Mouse (Mus musculus) hindbrain, embryonic 12.5 days (tissue): ENCODE measurements around the gene Trp63. TPM values are rescaled to one million over a fixed set of nuclear protein-coding genes. Genes with fewer than 3 reads are reported as not detected.

Source experiments
- ATAC-seq: fragments of 200-750 bp; cut with Nextera tagmentation; 2 replicates; pipeline ENCODE4 v1.8.0; 2017; ENCODE audit warnings: moderate TSS enrichment; ENCODE audit not compliant: low FRiP score
- H3K27ac ChIP-seq: fragments of 300-500 bp; sonication (generic); 2 replicates; pipeline ENCODE4 v1.5.1; 2016; ENCODE audit warnings: mild to moderate bottlenecking
- H3K27me3 ChIP-seq: fragments of 300-500 bp; sonication (generic); 2 replicates; pipeline ENCODE4 v1.6.1; 2016; ENCODE audit warnings: mild to moderate bottlenecking
- H3K36me3 ChIP-seq: fragments of 300-500 bp; sonication (generic); 2 replicates; pipeline ENCODE4 v1.6.1; 2016; ENCODE audit warnings: mild to moderate bottlenecking
- H3K4me1 ChIP-seq: fragments of 300-500 bp; sonication (generic); 2 replicates; pipeline ENCODE4 v1.6.1; 2016
- H3K4me2 ChIP-seq: fragments of 300-500 bp; sonication (generic); replicated peaks from 2 replicates; pipeline ENCODE4 v1.6.1; 2016; ENCODE audit warnings: mild to moderate bottlenecking
- H3K4me3 ChIP-seq: fragments of 300-500 bp; sonication (generic); 2 replicates; pipeline ENCODE4 v1.5.1; 2016; ENCODE audit warnings: mild to moderate bottlenecking
- H3K9ac ChIP-seq: fragments of 300-500 bp; sonication (generic); 2 replicates; pipeline ENCODE4 v1.6.1; 2016; ENCODE audit warnings: mild to moderate bottlenecking, moderate library complexity
- H3K9me3 ChIP-seq: fragments of 300-500 bp; sonication (generic); replicated peaks from 2 replicates; pipeline ENCODE4 v1.6.1; 2016; ENCODE audit warnings: mild to moderate bottlenecking
- WGBS: fragments of 180-500 bp; shearing (Covaris S2); methylation state at CpG from one replicate; pipeline ENCODE4 v1.1.7; 2016; 5-methylcytosine and 5-hydroxymethylcytosine counted together
- polyA plus RNA-seq: library from polyadenylated mRNA; unstranded; fragments of >200 nt; fragmentation: Nextera tagmentation; extraction: Ambion mirVana; gene quantifications from 2 replicates; pipeline ENCODE4 v1.2.1, GENCODE M21; 2016

Gene Trp63
- polyA plus RNA-seq, 1 experiment from 2014 or later = 3.1 TPM

DNA sequence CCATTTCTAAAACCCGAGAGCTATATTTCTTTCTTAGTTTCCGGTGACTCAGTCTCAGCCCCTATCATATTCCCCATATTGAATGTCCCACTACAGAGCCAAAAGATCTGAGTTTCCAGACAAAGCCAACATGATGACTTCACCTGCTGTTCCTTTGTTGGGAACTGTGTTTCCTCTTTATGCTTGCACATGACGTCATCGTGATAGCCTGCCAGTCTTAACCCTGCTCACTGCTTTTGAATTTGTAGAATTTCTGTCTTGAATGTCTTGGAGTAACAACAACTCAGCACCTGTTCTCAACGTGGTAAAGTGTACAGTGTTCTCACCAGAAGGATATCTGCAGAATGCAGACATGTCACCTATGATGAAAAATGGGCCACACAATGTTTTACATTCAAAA, 39.6 kb downstream of the Trp63 start:
- H3K4me3 ChIP-seq = no peak overlapping the region
- H3K9me3 ChIP-seq = no peaks in the 10 kb centered on the region
- ATAC-seq = no peak
- H3K4me2 ChIP-seq = no peak overlapping the region
- no peaks in the 10 kb centered on the region for H3K4me1 ChIP-seq
- no peaks in the 10 kb centered on the region for H3K36me3 ChIP-seq
- no peak overlapping the region for H3K9ac ChIP-seq
- H3K27ac ChIP-seq = no peak overlapping the region
- 81% methylated on average over 5 of the region's 5 CpGs for WGBS
- H3K27me3 ChIP-seq = no peaks in the 10 kb centered on the region

DNA sequence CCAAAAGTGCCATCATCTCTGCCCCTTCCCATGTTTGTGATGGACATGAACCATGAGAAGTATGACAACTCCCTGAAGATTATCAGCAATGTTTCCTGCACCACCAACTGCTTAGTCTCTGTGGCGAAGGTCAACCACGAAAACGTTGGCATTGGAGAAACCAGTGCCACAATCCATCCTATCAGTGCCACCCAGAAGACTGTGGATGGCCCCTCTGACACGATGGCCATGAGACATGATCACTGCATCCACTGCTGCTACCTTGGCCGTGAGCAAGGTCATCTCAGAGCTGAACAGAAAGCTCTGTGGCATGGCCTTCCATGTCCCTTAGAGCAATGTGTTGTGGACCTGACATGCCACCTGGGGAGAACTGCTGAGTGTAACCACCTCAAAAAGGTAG, 43.4 kb downstream of the Trp63 start:
- Histone ChIP-seq H3K9ac (no peak overlapping the region), H3K4me3 (no peak overlapping the region), H3K9me3 (no peaks in the 10 kb centered on the region), H3K27me3 (no peaks in the 10 kb centered on the region), H3K36me3 (no peaks in the 10 kb centered on the region), H3K4me2 (no peak overlapping the region), H3K27ac (no peak overlapping the region), H3K4me1 (no peaks in the 10 kb centered on the region)
- WGBS = 83% methylated on average over 5 of the region's 5 CpGs
- no peak for ATAC-seq

DNA sequence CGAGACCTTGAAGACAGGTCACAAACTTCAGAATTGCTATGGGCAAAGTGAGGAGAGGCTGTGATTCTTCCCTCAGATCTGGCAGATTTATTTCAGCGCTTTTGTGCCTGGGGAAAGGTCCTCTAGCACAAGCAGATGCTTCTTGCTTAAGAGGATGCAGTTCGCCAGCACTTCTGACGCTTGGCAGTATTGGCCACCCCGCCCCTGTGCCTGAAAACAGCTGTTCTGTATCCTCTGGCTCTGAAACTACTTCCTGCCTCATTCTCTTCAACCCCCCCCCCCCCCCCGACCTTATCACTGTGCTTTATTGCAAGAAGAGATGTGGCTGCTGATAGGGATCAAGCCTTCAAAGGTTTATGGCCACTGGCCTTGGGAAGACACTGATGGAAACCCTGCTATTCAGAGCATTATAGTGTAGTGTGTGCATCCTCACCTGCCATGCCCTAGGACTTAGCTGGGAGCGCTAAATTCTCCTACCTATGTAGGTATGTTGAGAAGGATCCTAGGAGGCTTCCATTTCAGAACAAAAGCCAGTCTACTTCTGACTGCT, 44.5 kb downstream of the Trp63 start:
- WGBS = 81% methylated on average over 7 of the region's 7 CpGs
- no peak for ATAC-seq
- H3K4me1 ChIP-seq = no peaks in the 10 kb centered on the region
- H3K9ac ChIP-seq = no peak overlapping the region
- no peaks in the 10 kb centered on the region for H3K36me3 ChIP-seq
- H3K27ac ChIP-seq = no peak overlapping the region
- H3K4me2 ChIP-seq = no peak overlapping the region
- no peak overlapping the region for H3K4me3 ChIP-seq
- H3K27me3 ChIP-seq = no peaks in the 10 kb centered on the region
- no peaks in the 10 kb centered on the region for H3K9me3 ChIP-seq

DNA sequence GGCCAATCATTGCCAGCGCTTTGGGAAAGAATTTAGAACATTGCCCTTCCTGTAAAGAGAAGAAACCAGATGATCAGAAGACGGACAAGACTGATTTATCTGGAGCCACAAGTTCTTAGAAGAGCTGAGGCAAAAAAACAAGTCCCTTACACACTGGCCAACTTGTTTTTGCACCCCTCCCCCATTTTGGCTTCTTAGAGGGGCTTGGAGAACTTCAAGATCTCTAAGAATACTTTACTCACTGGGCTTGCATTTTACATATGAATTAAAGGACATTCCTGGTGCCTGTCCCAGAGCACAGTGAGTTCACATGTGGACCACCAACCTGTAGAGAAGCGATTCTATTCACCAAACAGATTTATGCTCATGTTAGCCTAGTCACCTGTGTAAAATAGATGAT, 53.3 kb downstream of the Trp63 start:
- no peaks in the 10 kb centered on the region for H3K36me3 ChIP-seq
- H3K4me1 ChIP-seq = no peaks in the 10 kb centered on the region
- no peak overlapping the region for H3K4me2 ChIP-seq
- H3K27ac ChIP-seq = no peak overlapping the region
- ATAC-seq = no peak
- H3K9me3 ChIP-seq = no peaks in the 10 kb centered on the region
- H3K9ac ChIP-seq = no peak overlapping the region
- H3K27me3 ChIP-seq = no peaks in the 10 kb centered on the region
- no peak overlapping the region for H3K4me3 ChIP-seq
- WGBS = 84% methylated on average over 3 of the region's 3 CpGs

DNA sequence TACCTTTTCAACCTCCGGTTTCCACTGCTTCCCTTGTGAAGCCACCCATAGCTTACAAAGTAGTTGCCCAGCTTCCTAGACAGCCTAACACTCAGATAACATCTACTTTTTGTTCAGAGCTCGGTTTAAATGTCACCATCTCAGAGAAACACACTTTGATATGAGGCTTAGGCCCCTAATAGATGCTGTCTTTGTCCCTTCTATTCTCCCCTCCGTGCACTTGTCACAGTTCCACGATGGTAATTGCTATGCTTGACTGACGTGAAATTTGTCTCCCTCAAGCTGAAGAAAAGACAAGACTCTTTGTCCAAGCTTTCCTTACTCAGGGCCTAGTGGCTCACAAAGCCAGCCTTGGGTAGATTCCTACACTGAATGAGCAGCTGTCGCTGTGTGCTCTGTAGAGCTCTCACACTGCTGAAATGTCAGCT, 54.1 kb downstream of the Trp63 start:
- WGBS = 34% methylated on average over 6 of the region's 6 CpGs
- no peak overlapping the region for H3K4me3 ChIP-seq
- no peak overlapping the region for H3K27ac ChIP-seq
- peak; percentile 71; the same call in 1 of the 2 replicates for ATAC-seq
- H3K27me3 ChIP-seq = no peaks in the 10 kb centered on the region
- H3K9ac ChIP-seq = no peak overlapping the region
- no peaks in the 10 kb centered on the region for H3K9me3 ChIP-seq
- no peaks in the 10 kb centered on the region for H3K36me3 ChIP-seq
- no peak overlapping the region for H3K4me2 ChIP-seq
- no peaks in the 10 kb centered on the region for H3K4me1 ChIP-seq

DNA sequence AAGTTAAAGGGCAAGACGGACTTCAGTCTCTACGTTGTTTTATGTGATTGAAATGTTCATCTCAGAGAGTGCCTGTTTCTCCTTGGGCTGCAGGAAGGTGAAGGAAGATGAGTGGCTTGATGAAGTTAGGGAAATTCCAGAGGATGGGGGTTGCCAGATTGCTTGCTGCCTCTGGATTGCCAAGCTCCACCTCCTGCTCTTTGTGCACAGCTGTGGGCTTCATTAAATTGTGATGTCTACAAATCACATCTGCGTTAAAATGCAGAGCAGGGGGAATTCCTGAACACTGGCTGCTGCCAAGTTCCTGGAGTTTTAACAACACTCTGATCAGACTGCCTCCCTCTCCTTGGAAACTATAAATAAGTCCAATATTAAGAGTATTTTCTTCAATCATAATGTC, 63.2 kb downstream of the Trp63 start:
- Histone ChIP-seq H3K27me3 (no peaks in the 10 kb centered on the region), H3K4me2 (no peak overlapping the region), H3K27ac (no peak overlapping the region), H3K9me3 (no peaks in the 10 kb centered on the region), H3K4me1 (no peaks in the 10 kb centered on the region), H3K9ac (no peak overlapping the region), H3K4me3 (no peak overlapping the region), H3K36me3 (no peaks in the 10 kb centered on the region)
- ATAC-seq = no peak
- 37% methylated on average over 3 of the region's 3 CpGs for WGBS

DNA sequence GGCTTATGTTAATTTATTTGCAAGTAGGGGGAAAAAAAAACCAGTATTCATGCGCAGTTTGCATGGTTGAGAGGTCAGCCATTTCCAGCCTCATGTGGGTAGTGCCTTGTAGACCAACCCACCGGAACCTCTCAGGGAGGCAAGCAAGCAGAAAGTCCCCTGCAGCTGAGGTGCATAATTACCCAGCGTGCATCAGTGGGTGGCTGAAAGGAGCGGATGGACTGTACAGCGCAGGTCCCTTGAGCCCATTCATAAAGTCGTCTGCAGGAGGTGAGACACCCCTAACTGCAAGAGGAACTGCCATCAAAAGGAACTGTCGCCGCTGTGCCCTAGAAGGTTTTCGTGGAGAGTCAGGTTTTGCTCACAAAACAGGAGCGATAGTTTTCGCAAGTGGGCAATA, 68.3 kb downstream of the Trp63 start:
- Histone ChIP-seq H3K27ac (no peak overlapping the region), H3K27me3 (no peaks in the 10 kb centered on the region), H3K9ac (no peak overlapping the region), H3K36me3 (no peaks in the 10 kb centered on the region), H3K4me1 (no peaks in the 10 kb centered on the region), H3K4me3 (no peak overlapping the region), H3K4me2 (no peak overlapping the region), H3K9me3 (no peaks in the 10 kb centered on the region)
- ATAC-seq = peak; percentile 22; the same call in 1 of the 2 replicates
- 58% methylated on average over 11 of the region's 11 CpGs for WGBS

DNA sequence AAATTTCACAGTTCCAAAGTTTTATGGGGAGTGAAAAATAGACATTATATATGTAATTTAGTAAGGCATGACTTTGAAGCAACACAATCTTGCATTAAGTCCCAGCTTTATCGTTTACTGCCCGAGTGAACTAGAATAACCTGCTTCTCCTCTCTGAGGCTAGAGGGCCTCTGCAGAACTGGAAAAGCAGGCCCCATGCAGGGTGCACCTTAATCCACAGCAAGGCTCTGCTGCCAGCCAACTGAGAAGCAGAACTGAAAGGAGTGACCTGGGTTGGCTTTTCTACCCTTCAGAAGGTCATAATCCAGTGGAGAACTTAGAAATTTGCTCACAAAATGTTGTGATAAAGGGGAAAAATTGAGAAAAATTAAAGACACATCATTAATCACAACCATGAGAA, 74.5 kb downstream of the Trp63 start:
- ATAC-seq = no peak
- no peak overlapping the region for H3K27ac ChIP-seq
- no peak overlapping the region for H3K4me2 ChIP-seq
- no peak overlapping the region for H3K4me3 ChIP-seq
- H3K27me3 ChIP-seq = no peaks in the 10 kb centered on the region
- no peak overlapping the region for H3K9ac ChIP-seq
- H3K9me3 ChIP-seq = no peaks in the 10 kb centered on the region
- no peaks in the 10 kb centered on the region for H3K36me3 ChIP-seq
- WGBS = 86% methylated on average over 2 of the region's 2 CpGs
- H3K4me1 ChIP-seq = no peaks in the 10 kb centered on the region

DNA sequence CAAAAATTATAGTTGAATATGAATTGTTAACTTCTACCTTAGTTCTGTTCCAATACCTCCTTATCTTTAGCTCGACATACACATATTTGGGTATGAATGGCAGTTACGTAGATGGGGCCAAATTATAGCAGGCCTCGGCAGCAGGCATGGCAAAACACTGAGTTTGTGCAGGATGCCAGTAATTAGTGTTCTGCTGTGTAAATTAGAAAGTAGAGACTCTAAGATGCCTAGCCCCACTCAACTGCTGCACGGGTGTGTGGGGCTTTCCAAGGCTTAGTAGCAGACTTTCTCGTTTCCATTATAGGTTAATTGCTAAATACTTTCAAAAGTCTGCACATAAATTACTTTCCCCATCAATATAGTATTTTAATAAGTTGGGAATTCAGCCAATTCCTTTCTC, 82.0 kb downstream of the Trp63 start:
- WGBS = 90% methylated on average over 5 of the region's 5 CpGs
- Histone ChIP-seq H3K4me2 (no peak overlapping the region), H3K27ac (no peak overlapping the region), H3K9me3 (no peaks in the 10 kb centered on the region), H3K4me1 (no peaks in the 10 kb centered on the region), H3K9ac (no peak overlapping the region), H3K27me3 (no peaks in the 10 kb centered on the region), H3K4me3 (no peak overlapping the region), H3K36me3 (no peaks in the 10 kb centered on the region)
- no peak for ATAC-seq

DNA sequence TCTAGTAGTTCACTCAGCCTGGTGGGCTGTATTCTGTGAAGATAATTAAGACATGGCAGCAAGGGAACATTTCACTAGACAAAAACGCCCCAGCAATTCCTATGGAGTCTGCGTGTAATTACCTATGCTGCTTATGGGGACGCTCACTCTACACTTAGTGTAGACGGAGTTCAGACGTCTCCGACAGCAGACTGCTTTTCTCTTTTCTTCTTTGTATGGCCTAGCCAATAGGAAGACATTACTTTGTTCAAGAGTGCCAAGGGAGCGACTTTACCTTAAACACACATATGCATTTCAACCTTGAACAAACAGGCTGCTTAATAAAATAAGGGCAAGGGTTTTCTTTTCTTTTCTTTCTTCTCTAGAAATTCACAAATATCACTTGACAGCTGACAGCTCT, 91.0 kb downstream of the Trp63 start:
- 57% methylated on average over 7 of the region's 7 CpGs for WGBS
- no peak overlapping the region for H3K4me3 ChIP-seq
- H3K9me3 ChIP-seq = no peaks in the 10 kb centered on the region
- H3K9ac ChIP-seq = no peak overlapping the region
- no peak overlapping the region for H3K4me2 ChIP-seq
- H3K36me3 ChIP-seq = no peaks in the 10 kb centered on the region
- no peaks in the 10 kb centered on the region for H3K27me3 ChIP-seq
- no peak overlapping the region for H3K27ac ChIP-seq
- no peaks in the 10 kb centered on the region for H3K4me1 ChIP-seq
- no peak for ATAC-seq

DNA sequence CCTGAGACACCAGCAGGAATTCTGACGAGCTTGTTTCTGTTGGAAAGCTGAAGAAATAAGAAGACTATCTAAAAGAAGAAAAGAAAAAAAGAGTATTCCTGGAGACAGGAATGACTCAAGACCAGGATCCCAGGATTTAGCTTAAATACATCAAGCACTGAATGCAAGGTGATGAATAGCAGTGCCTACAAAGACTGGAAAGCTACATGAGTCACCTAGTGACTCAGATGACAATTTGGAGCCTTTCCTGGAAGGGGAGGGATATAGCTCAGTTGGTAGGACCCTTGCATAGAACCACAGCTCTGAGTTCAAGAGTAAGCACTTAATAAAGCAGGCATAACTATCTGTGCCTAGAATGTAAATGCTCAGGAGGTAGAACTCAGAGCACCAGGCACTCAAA, 93.9 kb downstream of the Trp63 start:
- 81% methylated on average over 1 of the region's 1 CpGs for WGBS
- Histone ChIP-seq H3K9me3 (no peaks in the 10 kb centered on the region), H3K4me2 (no peak overlapping the region), H3K9ac (no peak overlapping the region), H3K4me1 (no peaks in the 10 kb centered on the region), H3K36me3 (no peaks in the 10 kb centered on the region), H3K4me3 (no peak overlapping the region), H3K27ac (no peak overlapping the region), H3K27me3 (no peaks in the 10 kb centered on the region)
- no peak for ATAC-seq

DNA sequence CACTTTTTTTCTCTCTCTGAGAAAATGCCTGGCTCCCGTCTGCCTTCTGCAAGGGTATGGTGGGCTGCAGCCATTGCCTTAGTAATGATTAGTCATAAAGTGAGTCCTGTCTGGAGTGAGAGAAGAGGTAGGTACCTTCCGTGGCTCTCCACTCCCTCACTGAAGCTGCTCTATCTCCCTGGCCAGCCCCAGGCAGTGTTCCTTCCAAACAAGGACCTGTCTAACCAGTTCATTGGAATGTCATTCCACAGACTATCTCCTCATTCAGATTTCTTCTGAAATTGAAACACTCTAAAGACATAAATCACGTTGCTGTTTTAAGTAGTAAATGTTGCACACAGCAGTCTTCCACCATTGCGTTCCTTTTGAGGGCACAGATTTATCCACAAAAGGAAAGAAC, 96.4 kb downstream of the Trp63 start:
- Histone ChIP-seq H3K27ac (no peak overlapping the region), H3K36me3 (no peaks in the 10 kb centered on the region), H3K27me3 (no peaks in the 10 kb centered on the region), H3K4me1 (no peaks in the 10 kb centered on the region), H3K4me3 (no peak overlapping the region), H3K9ac (no peak overlapping the region), H3K9me3 (no peaks in the 10 kb centered on the region), H3K4me2 (no peak overlapping the region)
- 60% methylated on average over 4 of the region's 4 CpGs for WGBS
- no peak for ATAC-seq

DNA sequence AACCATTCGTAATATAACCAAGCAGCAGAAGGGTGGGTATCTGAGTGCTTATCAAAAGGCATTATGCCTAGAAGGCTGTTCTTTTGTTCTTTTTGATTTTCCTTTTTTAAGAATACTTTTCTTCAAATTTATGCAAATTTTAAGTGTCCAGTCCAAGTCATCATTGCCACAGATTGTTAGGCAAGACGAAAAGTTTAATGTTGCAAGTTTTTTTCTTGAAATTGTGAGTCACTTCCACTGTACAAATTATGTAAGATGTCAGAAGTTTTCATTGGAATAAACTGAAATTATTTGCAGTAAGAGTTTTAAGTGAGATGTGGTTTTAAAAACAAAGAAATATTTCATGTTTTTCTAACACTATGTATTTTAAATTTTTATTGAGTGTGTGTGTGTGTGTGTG, 100.7 kb downstream of the Trp63 start:
- no peak overlapping the region for H3K4me3 ChIP-seq
- no peaks in the 10 kb centered on the region for H3K27me3 ChIP-seq
- H3K36me3 ChIP-seq = no peaks in the 10 kb centered on the region
- ATAC-seq = no peak
- H3K9ac ChIP-seq = no peak overlapping the region
- no peak overlapping the region for H3K27ac ChIP-seq
- H3K9me3 ChIP-seq = no peaks in the 10 kb centered on the region
- WGBS = 83% methylated on average over 2 of the region's 2 CpGs
- H3K4me1 ChIP-seq = no peaks in the 10 kb centered on the region
- no peak overlapping the region for H3K4me2 ChIP-seq
